14 mouse cellular contexts compared by ENCODE assay signal in the genomic region with DNA sequence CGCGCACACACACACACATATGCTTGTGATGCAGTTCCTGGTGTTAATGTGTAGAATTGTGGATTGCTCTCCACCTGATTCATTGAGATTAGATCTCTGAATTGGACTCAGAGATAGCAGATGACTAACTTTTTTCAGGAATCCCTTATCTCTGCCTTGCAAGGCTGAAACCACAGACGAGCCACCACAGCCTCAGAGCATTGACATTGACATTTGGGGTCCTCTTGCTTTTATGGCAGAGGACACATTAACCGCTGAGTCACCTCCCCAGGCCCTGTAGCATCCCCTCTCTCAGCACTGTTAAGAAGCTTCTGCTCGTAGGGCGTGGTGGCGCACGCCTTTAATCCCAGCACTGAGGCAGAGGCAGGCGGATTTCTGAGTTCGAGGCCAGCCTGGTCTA. TPM values are rescaled to one million over a fixed set of nuclear protein-coding genes. Genes with fewer than 3 reads are reported as not detected.
"Had no signal": no experiment of that assay in that cellular context is flagged by ENCODE, and none has a peak within 500 bp of the region (broad histone marks: within the 10 kb centered on the region; RNA-seq: fewer than 3 reads in every experiment).

No protein-coding gene starts in this region.

- H3K9ac ChIP-seq: limb, embryonic 12.5 days; midbrain, embryonic 13.5 days; neural tube, embryonic 15.5 days had no signal

- H3K27me3 ChIP-seq: limb, embryonic 12.5 days; midbrain, embryonic 13.5 days; neural tube, embryonic 15.5 days had no signal

- H3K4me1 ChIP-seq: limb, embryonic 12.5 days; midbrain, embryonic 13.5 days; neural tube, embryonic 15.5 days had no signal

- DNase-seq: kidney, adult 9 months; kidney, postnatal 36 days; layer of hippocampus, adult 9-11 months; layer of hippocampus, postnatal 36 days; lung, adult 18-20 months; right cerebral cortex, adult 18-20 months; right cerebral cortex, postnatal 25 days; thymus, postnatal 4 days had no signal

- H3K9me3 ChIP-seq: limb, embryonic 12.5 days; midbrain, embryonic 13.5 days; neural tube, embryonic 15.5 days had no signal

- ATAC-seq: midbrain, embryonic 13.5 days had no signal

- H3K4me3 ChIP-seq: limb, embryonic 12.5 days; midbrain, embryonic 13.5 days; myocyte; neural tube, embryonic 15.5 days had no signal

- H3K4me2 ChIP-seq: limb, embryonic 12.5 days; midbrain, embryonic 13.5 days; neural tube, embryonic 15.5 days had no signal

- H3K27ac ChIP-seq: kidney, postnatal 0 days; limb, embryonic 12.5 days; midbrain, embryonic 13.5 days; neural tube, embryonic 15.5 days had no signal

RNA-seq across cellular contexts. Expression of gene Syt2, which starts 17.0 kb away (rescaled TPM):
- total RNA-seq: liver, adult 2 months had no signal
- polyA plus RNA-seq: liver, adult 2 months had no signal
